Mouse (Mus musculus) G1E (cell line): ENCODE results near the gene Tmem38b.

Source experiments
- CTCF ChIP-seq: IDR thresholded peaks from 2 replicates; pipeline ENCODE4 v1.5.1; 2012; ENCODE audit warnings: low read depth, low read length, inconsistent platforms, mixed read lengths
- GATA1 ChIP-seq: IDR thresholded peaks from 2 replicates; pipeline ENCODE4 v1.6.1; 2012; ENCODE audit warnings: borderline replicate concordance, low read length, inconsistent platforms, mixed read lengths
- GATA2 ChIP-seq: IDR thresholded peaks from 2 replicates; pipeline ENCODE4 v1.6.1; 2012; ENCODE audit warnings: low read depth, low read length, inconsistent platforms, borderline replicate concordance
- POLR2AphosphoS5 ChIP-seq: IDR thresholded peaks from 2 replicates; pipeline ENCODE4 v1.6.1; 2012; ENCODE audit warnings: low read depth, low read length, inconsistent platforms; ENCODE audit not compliant: insufficient replicate concordance
- TAL1 ChIP-seq: conservative IDR thresholded peaks from 2 replicates; pipeline ENCODE4 v1.6.1; 2012; ENCODE audit warnings: low read depth, low read length, inconsistent platforms, mixed read lengths

DNA sequence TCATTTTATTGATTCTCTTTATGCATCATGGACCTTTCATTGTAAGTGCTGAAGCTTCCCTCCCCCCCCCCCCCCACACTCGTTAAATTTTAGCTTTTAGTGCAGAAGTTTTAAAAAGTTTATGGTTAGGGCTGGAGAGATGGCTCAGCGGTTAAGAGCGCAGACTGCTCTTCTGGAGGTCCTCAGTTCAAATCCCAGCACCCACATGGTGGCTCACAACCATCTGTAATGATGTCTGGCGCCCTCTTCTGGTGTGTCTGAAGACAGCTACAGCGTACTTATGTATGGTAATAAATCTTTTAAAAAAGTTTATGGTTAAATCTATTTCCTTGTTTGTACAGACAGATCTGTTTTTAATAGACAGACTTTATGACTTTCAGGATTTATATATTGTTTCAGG is 2.0 kb downstream of the Tmem38b start:
- TF ChIP-seq CTCF, result no peak
- no peak for TF ChIP-seq GATA1
- no peak for TF ChIP-seq GATA2
- no peak for TF ChIP-seq POLR2AphosphoS5
- TF ChIP-seq TAL1, result no peak
